Mouse (Mus musculus) mammary gland, adult 2 months (tissue): ENCODE measurements around the gene Olfr441. TPM values are rescaled to one million over a fixed set of nuclear protein-coding genes. Genes with fewer than 3 reads are reported as not detected.

Experiments
- polyA plus RNA-seq: library from polyadenylated mRNA; depleted of rRNA; stranded (reverse); fragments of >200 nt; gene quantifications from 2 replicates; pipeline ENCODE4 v1.2.3, GENCODE M21; 2012; ENCODE audit warnings: low replicate concordance; rRNA removed

Gene Olfr441
- polyA plus RNA-seq = not detected in 2 replicates

GRCm38 (mm10) chr6:43106069-43106468 lies at the start of gene Olfr441:
Olfr441 (plus strand) TSS chr6:43106369.

DNA sequence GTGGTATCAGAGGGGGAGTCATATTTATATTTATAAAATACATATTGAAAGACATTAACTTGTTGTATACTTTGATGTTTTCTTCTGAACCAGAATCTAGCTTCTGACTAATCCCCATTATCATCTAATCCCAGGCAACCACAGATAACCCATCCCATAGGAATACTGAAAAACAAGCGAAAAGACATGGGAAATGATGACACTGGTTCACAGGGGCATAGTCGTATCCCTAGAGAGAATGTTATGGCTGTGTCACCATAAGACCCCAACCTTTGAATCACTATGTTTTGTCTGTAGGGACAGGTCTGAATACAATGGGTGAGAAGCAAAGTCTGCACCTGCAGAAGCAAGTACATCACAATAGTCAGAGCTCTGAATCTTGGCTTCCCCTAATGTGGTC lies 40.1 kb downstream of the Olfr441 start, which contains the start of gene Olfr237-ps1:
Gene Olfr237-ps1 (plus strand): TSS at position 301 of the 400 bp plus-strand sequence.

DNA sequence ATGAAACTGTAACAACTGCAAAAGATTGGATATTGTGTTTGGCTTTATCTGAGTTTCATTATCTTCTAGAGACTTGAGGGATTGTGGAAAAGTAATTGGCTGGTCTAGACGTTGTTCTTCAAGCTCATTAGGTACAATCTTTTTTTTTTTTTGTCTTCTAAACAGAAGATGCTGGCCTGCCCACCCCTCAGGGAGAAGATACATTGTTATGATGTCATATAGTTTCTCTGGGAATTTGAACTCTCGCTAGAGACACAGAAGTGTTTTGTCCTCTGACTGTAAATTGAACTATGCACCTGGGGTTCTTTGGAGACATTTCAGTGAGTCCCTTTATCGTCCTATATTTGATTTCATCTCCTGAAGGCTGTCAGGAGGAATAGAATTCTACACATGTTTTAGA lies 56.8 kb downstream of the Olfr441 start, which contains the start of gene Olfr437:
Gene Olfr437 (plus strand): TSS at position 301 of the 400 bp plus-strand sequence.

Other genes with a start within 250 kb of the Olfr441 start
- gene Olfr448, start 215.9 kb upstream of the Olfr441 start, polyA plus RNA-seq = not detected in 2 replicates
- gene Olfr447, start 197.5 kb upstream of the Olfr441 start, polyA plus RNA-seq = not detected in 2 replicates
- gene Olfr446, start 185.0 kb upstream of the Olfr441 start, polyA plus RNA-seq = not detected in 2 replicates
- gene Olfr444, start 157.3 kb upstream of the Olfr441 start, polyA plus RNA-seq = not detected in 2 replicates
- gene Olfr237-ps1, start 40.2 kb downstream of the Olfr441 start, polyA plus RNA-seq = not detected in 2 replicates
- not detected in 2 replicates for gene Olfr437, start 56.9 kb downstream of the Olfr441 start, polyA plus RNA-seq
- not detected in 2 replicates for gene Olfr13, start 65.8 kb downstream of the Olfr441 start, polyA plus RNA-seq
- gene Olfr435, start 90.8 kb downstream of the Olfr441 start, polyA plus RNA-seq = not detected in 2 replicates
- gene Olfr434, start 106.7 kb downstream of the Olfr441 start, polyA plus RNA-seq = not detected in 2 replicates
- not detected in 2 replicates for gene Olfr47, start 125.2 kb downstream of the Olfr441 start, polyA plus RNA-seq
- 7.3 and 17.8 TPM in 2 replicates for gene Arhgef5, start 159.2 kb downstream of the Olfr441 start, polyA plus RNA-seq
- not detected in 2 replicates for gene Nobox, start 203.2 kb downstream of the Olfr441 start, polyA plus RNA-seq